Mouse (Mus musculus): ENCODE measurements around the gene Olfr961.

GRCm38 (mm10) chr9:39603333-39603845 lies 41.5 kb upstream of the Olfr961 start:
- TF ChIP-seq CTCF (IDR thresholded peaks at IDR 0.05; ENCODE audit: low read depth, low read length) = no peak
- TF ChIP-seq POLR2A (IDR thresholded peaks at IDR 0.05; ENCODE audit: insufficient read depth, low read length) = no peak

All from ES-Bruce4 (cell line).